ENCODE assay signal across 21 mouse cellular contexts in genomic region chr10:5511403-5511802, GRCm38 (mm10). TPM values are rescaled to one million over a fixed set of nuclear protein-coding genes. Genes with fewer than 3 reads are reported as not detected.
DNase-seq lines count a peak whose midpoint lies in the region; ATAC-seq and TF ChIP-seq lines count a peak whose summit lies in the region.
"Had no signal": no experiment of that assay in that cellular context is flagged by ENCODE, and none has a peak within 500 bp of the region (broad histone marks: within the 10 kb centered on the region; RNA-seq: fewer than 3 reads in every experiment).

No protein-coding gene starts in this region.

- H3K27me3 ChIP-seq in cerebellum, adult 2 months (ENCODE audit: control insufficient read depth, insufficient read depth, low read length), result no peaks in the 10 kb centered on the region
- H3K27me3 ChIP-seq: CH12.LX had no signal

- peak; percentile 15 to 59 for DNase-seq in cerebellum, adult 2 months
- DNase-seq in brain, adult 2 months (ENCODE audit: low read depth, low spot score), result peak; percentile 52
- no peak for DNase-seq in adrenal gland, postnatal 4 days (ENCODE audit: low spot score in 2 of 2)
- DNase-seq: adrenal gland, adult 2 months; adrenal gland, adult 8-10 months; adrenal gland, postnatal 10 days; adrenal gland, postnatal 14 days; adrenal gland, postnatal 25 days; adrenal gland, postnatal 36 days; B cell, adult 2 months; cerebellum, adult 11 months; cerebellum, adult 11-12 months; cerebellum, adult 18-20 months; cerebellum, adult 8-10 months; cerebellum, adult 9-10 months; cerebellum, adult 9-11 months had no signal

- H3K27ac ChIP-seq in cerebellum, adult 2 months (ENCODE audit: insufficient read depth, low read length), result no peak overlapping the region

- TF ChIP-seq CTCF in cerebellum, adult 2 months (IDR thresholded peaks at IDR 0.05; ENCODE audit: borderline replicate concordance, insufficient read depth, low read depth, low read length), result no peak

- 29% methylated on average over 3 of the region's 3 CpGs for WGBS in cerebellum, adult 2 months

- no peak overlapping the region for H3K4me3 ChIP-seq in cerebellum, adult 2 months (replicated peaks; ENCODE audit: insufficient read depth, low read depth, low read length)

- peaks cover 31% of the 10 kb centered on the region for H3K4me1 ChIP-seq in cerebellum, adult 2 months (ENCODE audit: control insufficient read depth, insufficient read depth, low read length)

- no peak; the same call in 1 of the 2 replicates for ATAC-seq in cerebellum, adult (ENCODE audit: insufficient number of reproducible peaks, low FRiP score, low TSS enrichment)
- ATAC-seq: activated CD4-positive, CD25-positive, alpha-beta regulatory T cell, adult 4 months; CD4-positive, CD25-positive, alpha-beta regulatory T cell, adult 4 months; Patski had no signal

- TF ChIP-seq POLR2A in cerebellum, adult 2 months (IDR thresholded peaks at IDR 0.05; ENCODE audit: borderline replicate concordance, insufficient read depth, low read length), result no peak

RNA-seq across cellular contexts. Expression of gene Syne1, which starts 39.9 kb away (rescaled TPM):
- polyA plus RNA-seq in cerebellum, adult 2 months (2012; rRNA removed), result 295 and 355 TPM in 2 replicates
- 10 to 100 TPM; 24.9 to 25.9 TPM for total RNA-seq in adrenal gland, postnatal 4 days (2021)

Comparison
In these comparisons a context has a peak if more than half of its experiments do, and no peak if none do; other contexts are left out.
1. DNase-seq: peak in cerebellum, adult 2 months (2 of 2) and brain, adult 2 months (single experiment); none in adrenal gland, postnatal 4 days (0 of 2).